Mouse (Mus musculus) C2C12 (cell line): Measurements from ENCODE around the gene Hipk4.

Source experiments
- CEBPB ChIP-seq: IDR thresholded peaks from one replicate; pipeline ENCODE4 v1.6.1; 2011; ENCODE audit warnings: low read depth, mild to moderate bottlenecking, control low read depth, moderate library complexity
- CTCF ChIP-seq: IDR thresholded peaks from one replicate; pipeline ENCODE4 v1.5.1; 2011; ENCODE audit not compliant: control insufficient read depth, insufficient read depth, insufficient read length
- FOSL1 ChIP-seq: IDR thresholded peaks from one replicate; pipeline ENCODE4 v1.8.0; 2011; ENCODE audit warnings: mild to moderate bottlenecking, low read length; ENCODE audit not compliant: poor library complexity, insufficient read depth, severe bottlenecking
- MAX ChIP-seq: IDR thresholded peaks from one replicate; pipeline ENCODE4 v1.6.1; 2011; ENCODE audit warnings: mild to moderate bottlenecking, control low read depth
- MYOD1 ChIP-seq: IDR thresholded peaks from one replicate; pipeline ENCODE4 v1.6.1; 2011; ENCODE audit warnings: low read depth; ENCODE audit not compliant: control insufficient read depth, insufficient read length
- MYOG ChIP-seq: IDR thresholded peaks from one replicate; pipeline ENCODE4 v1.6.1; 2011; ENCODE audit not compliant: control insufficient read depth, insufficient read length; ENCODE audit errors: extremely low read depth
- USF1 ChIP-seq: IDR thresholded peaks from one replicate; pipeline ENCODE4 v1.6.1; 2011; ENCODE audit warnings: low read depth, mild to moderate bottlenecking, control low read depth, moderate library complexity

- no peak for TF ChIP-seq MAX
- TF ChIP-seq CTCF: no peak
- no peak for TF ChIP-seq CEBPB
- TF ChIP-seq MYOG: no peak
- no peak for TF ChIP-seq MYOD1
- no peak for TF ChIP-seq USF1
- no peak for TF ChIP-seq FOSL1
These were observed 15.1 kb upstream of the Hipk4 start for GRCm38 (mm10) chr7:27507711-27508647.
